Mouse (Mus musculus): ENCODE results near the gene Clcn6. TPM values are rescaled to one million over a fixed set of nuclear protein-coding genes. Genes with fewer than 3 reads are reported as not detected.

Gene Clcn6
- polyA plus RNA-seq, 1 experiment, result not detected

DNA sequence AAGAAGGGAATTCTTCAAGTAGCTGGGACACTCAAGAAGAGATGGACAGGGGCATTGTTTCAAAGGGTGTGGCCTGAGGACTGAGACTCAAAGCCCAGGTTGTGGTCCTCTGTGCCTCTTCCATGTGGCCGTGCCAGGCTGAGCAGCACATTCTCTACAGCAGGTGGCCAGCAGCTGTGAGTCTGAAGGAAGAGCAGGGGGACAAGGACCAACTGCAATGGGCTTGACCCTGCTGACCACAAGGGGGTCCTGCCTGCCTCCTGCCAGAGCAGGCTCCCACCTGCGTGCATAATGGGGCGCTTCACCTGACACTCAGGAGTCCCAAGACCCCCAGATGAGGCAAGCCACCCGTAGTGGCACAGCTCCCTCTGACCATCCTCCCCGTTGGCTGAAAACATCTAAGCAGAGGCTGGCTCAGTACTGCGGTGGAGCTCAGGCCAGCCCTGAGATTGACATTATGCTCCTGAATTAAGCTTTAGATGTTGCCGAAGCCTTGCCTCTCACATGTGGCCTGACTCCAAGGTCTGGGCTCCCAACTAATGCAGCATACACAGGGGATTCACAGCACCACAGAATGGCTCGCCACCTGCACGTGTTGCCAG is 19.7 kb upstream of the Clcn6 start:
- no peaks in the 10 kb centered on the region for H3K4me1 ChIP-seq (ENCODE audit: control insufficient read depth, insufficient read depth, low read length)
- H3K27ac ChIP-seq (ENCODE audit: insufficient read depth, low read depth, low read length), result no peak overlapping the region
- no peak overlapping the region for H3K4me3 ChIP-seq (ENCODE audit: insufficient read depth, low read depth, low read length)
- WGBS, result 78% methylated on average over 9 of the region's 9 CpGs
- TF ChIP-seq CTCF (IDR thresholded peaks at IDR 0.05; ENCODE audit: insufficient read depth, low read depth, low read length), result no peak
- TF ChIP-seq POLR2A (IDR thresholded peaks at IDR 0.05; ENCODE audit: insufficient read depth, low read depth, low read length), result no peak

DNA sequence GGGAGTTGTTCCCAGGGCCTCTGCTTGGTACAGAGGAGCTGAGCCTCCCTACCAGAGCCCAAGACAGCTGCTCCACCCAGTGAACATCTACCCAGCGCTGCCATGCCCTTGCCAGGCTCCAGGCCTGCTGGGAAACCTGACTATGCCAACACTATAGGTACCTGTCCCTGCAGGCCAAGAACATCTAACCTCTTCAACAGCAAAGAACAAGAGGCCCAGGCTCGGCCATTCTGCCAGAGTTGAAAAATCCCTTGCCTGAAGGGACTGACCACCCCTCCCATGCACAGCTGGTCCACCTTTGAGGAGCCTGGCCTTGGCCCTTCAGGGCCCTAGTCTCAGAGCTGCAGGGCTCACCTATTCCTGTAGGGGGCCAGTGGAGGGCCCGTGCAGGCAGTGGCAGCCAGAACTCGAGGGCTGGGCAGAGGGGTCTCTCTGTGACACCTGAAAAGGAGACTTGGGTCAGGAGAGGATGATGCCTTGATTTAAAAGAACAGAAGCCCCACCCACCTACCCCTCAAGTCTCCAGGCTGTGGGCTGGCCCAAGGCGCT is 19.1 kb upstream of the Clcn6 start:
- WGBS, result 76% methylated on average over 5 of the region's 5 CpGs
- Histone ChIP-seq H3K4me3 (ENCODE audit: insufficient read depth, low read depth, low read length) (no peak overlapping the region), H3K27ac (ENCODE audit: insufficient read depth, low read depth, low read length) (no peak overlapping the region), H3K4me1 (ENCODE audit: control insufficient read depth, insufficient read depth, low read length) (no peaks in the 10 kb centered on the region)
- TF ChIP-seq POLR2A (IDR thresholded peaks at IDR 0.05; ENCODE audit: insufficient read depth, low read depth, low read length) (no peak), CTCF (IDR thresholded peaks at IDR 0.05; ENCODE audit: insufficient read depth, low read depth, low read length) (no peak; the same call in 1 of the 2 replicates)

DNA sequence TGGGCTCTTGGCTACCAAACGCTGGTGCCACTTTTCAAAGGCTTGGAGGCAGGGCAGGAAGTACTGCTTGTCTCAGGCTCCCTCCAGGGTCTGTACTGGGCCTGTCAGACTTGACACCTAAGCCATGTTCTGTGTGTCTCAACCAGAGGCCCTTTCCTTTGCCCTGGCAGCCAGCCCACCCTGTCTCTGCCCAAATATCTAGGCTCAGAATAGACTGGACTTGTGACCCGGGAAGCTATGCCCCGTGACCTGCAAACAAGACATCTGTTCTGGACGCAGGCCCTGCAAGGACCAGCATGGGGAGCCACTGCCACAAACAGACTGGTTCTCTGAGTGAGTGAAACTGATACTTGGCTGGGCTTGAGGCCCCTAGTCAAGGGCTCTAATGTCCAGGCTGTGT is 18.2 kb upstream of the Clcn6 start:
- H3K27ac ChIP-seq (ENCODE audit: insufficient read depth, low read depth, low read length), result no peak overlapping the region

GRCm38 (mm10) chr4:148056246-148056645 is 17.6 kb upstream of the Clcn6 start:
- no peak overlapping the region for H3K4me3 ChIP-seq (ENCODE audit: insufficient read depth, low read depth, low read length)
- H3K27ac ChIP-seq (ENCODE audit: insufficient read depth, low read depth, low read length), result no peak overlapping the region
- WGBS, result 74% methylated on average over 7 of the region's 7 CpGs
- TF ChIP-seq CTCF (IDR thresholded peaks at IDR 0.05; ENCODE audit: insufficient read depth, low read depth, low read length) (no peak), POLR2A (IDR thresholded peaks at IDR 0.05; ENCODE audit: insufficient read depth, low read depth, low read length) (no peak)
- no peaks in the 10 kb centered on the region for H3K4me1 ChIP-seq (ENCODE audit: control insufficient read depth, insufficient read depth, low read length)

More for the DNA sequence above, 18.2 kb upstream of the Clcn6 start:
- Histone ChIP-seq H3K4me3 (ENCODE audit: insufficient read depth, low read depth, low read length) (no peak overlapping the region), H3K4me1 (ENCODE audit: control insufficient read depth, insufficient read depth, low read length) (no peaks in the 10 kb centered on the region)
- WGBS, result 84% methylated on average over 4 of the region's 4 CpGs
- no peak for TF ChIP-seq POLR2A (IDR thresholded peaks at IDR 0.05; ENCODE audit: insufficient read depth, low read depth, low read length)
- TF ChIP-seq CTCF (IDR thresholded peaks at IDR 0.05; ENCODE audit: insufficient read depth, low read depth, low read length), result no peak

DNA sequence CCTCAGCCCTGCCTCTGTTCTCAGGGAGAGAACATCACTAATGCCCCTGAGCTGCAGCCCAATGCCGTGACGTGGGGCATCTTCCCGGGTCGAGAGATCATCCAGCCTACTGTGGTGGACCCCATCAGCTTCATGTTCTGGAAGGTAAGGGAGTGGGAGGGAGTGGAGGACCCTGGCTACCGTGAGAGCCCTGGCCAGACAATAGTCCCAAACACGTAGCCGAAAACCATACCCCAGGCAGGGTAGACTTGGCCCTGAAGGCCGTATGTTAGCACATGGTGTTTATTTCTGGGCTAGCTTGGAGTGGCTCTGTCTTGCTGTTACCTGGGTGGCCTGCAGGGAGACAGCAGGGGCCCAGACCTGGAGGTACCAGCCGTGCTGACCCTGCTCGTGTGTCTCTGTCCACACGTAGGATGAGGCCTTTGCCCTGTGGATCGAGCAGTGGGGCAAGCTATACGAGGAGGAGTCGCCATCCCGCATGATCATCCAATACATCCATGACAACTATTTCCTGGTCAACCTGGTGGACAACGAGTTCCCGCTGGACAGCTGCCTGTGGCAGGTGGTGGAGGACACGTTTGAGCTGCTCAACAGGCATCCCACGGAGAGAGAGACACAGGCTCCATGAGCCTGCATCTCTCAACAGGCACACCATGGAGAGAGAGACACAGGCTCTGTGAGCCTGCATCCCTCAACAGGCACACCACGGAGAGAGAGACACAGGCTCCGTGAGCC is 16.5 kb upstream of the Clcn6 start:
- Histone ChIP-seq H3K4me1 (ENCODE audit: control insufficient read depth, insufficient read depth, low read length) (no peaks in the 10 kb centered on the region), H3K27ac (ENCODE audit: insufficient read depth, low read depth, low read length) (no peak overlapping the region), H3K4me3 (ENCODE audit: insufficient read depth, low read depth, low read length) (no peak overlapping the region)
- 94% methylated on average over 21 of the region's 21 CpGs for WGBS
- no peak for TF ChIP-seq POLR2A (IDR thresholded peaks at IDR 0.05; ENCODE audit: insufficient read depth, low read depth, low read length)
- TF ChIP-seq CTCF (IDR thresholded peaks at IDR 0.05; ENCODE audit: insufficient read depth, low read depth, low read length), result no peak

- 92% methylated on average over 12 of the region's 12 CpGs for WGBS
- no peak overlapping the region for H3K4me3 ChIP-seq (ENCODE audit: insufficient read depth, low read depth, low read length)
- TF ChIP-seq POLR2A (IDR thresholded peaks at IDR 0.05; ENCODE audit: insufficient read depth, low read depth, low read length) (no peak), CTCF (IDR thresholded peaks at IDR 0.05; ENCODE audit: insufficient read depth, low read depth, low read length) (no peak)
- no peak overlapping the region for H3K27ac ChIP-seq (ENCODE audit: insufficient read depth, low read depth, low read length)
- H3K4me1 ChIP-seq (ENCODE audit: control insufficient read depth, insufficient read depth, low read length), result no peaks in the 10 kb centered on the region
These were observed 14.8 kb upstream of the Clcn6 start for GRCm38 (mm10) chr4:148053417-148053920.

DNA sequence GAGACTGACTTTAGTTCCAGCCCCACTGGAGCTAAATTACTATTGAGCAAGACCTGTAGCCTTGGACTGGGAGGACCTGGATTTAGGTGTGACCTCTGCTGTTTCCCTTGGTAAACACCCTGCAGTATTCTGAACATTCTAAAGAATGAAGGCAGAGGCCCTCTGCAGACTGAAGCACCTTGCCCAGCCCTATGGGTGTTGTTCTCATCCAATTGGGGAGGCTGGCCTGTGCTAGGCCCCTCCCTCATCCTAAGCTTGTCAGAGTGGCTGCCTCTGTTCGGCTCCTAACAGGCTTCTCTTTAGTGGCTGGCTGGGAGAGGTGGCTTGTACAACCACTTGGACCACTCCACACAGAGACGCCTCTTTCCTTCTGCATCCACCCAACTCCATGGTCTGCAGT is 14.4 kb upstream of the Clcn6 start:
- 68% methylated on average over 2 of the region's 2 CpGs for WGBS
- Histone ChIP-seq H3K4me3 (ENCODE audit: insufficient read depth, low read depth, low read length) (no peak overlapping the region), H3K27ac (ENCODE audit: insufficient read depth, low read depth, low read length) (no peak overlapping the region), H3K4me1 (ENCODE audit: control insufficient read depth, insufficient read depth, low read length) (no peaks in the 10 kb centered on the region)
- TF ChIP-seq POLR2A (IDR thresholded peaks at IDR 0.05; ENCODE audit: insufficient read depth, low read depth, low read length) (no peak), CTCF (IDR thresholded peaks at IDR 0.05; ENCODE audit: insufficient read depth, low read depth, low read length) (no peak)

DNA sequence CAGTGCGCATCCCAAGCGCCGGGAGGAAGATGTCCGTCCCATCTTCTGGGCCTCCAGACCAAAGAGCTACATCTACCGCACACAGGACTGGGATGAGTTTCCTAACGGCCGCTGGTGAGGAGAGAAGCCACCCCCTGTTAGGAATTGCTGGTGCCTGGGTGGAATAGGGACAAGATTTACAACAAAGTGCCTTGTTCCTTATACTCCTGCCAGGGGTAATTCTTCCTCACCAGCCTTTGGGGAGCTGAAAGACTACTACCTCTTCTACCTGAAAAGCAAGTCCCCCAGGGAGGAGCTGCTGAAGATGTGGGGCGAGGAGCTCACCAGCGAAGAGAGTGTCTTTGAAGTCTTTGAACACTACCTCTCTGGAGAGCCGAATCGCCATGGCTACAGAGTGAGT is 13.3 kb upstream of the Clcn6 start:
- Histone ChIP-seq H3K4me3 (ENCODE audit: insufficient read depth, low read depth, low read length) (no peak overlapping the region), H3K27ac (ENCODE audit: insufficient read depth, low read depth, low read length) (no peak overlapping the region), H3K4me1 (ENCODE audit: control insufficient read depth, insufficient read depth, low read length) (no peaks in the 10 kb centered on the region)
- 90% methylated on average over 11 of the region's 11 CpGs for WGBS
- no peak for TF ChIP-seq CTCF (IDR thresholded peaks at IDR 0.05; ENCODE audit: insufficient read depth, low read depth, low read length)
- TF ChIP-seq POLR2A (IDR thresholded peaks at IDR 0.05; ENCODE audit: insufficient read depth, low read depth, low read length), result no peak
